Mouse (Mus musculus) liver, adult 2 months (tissue): Measurements from ENCODE around the gene Ptprd.

Experiments used
- CTCF ChIP-seq: fragments of 200-500 bp; IDR thresholded peaks from 2 replicates; pipeline ENCODE4 v1.5.1; 2011; ENCODE audit warnings: low read depth, low read length, control low read depth
- POLR2A ChIP-seq: fragments of 200-500 bp; IDR thresholded peaks from 2 replicates; pipeline ENCODE4 v1.6.1; 2011; ENCODE audit warnings: low read length, control low read depth; ENCODE audit not compliant: insufficient read depth; ENCODE audit errors: extremely low read depth

DNA sequence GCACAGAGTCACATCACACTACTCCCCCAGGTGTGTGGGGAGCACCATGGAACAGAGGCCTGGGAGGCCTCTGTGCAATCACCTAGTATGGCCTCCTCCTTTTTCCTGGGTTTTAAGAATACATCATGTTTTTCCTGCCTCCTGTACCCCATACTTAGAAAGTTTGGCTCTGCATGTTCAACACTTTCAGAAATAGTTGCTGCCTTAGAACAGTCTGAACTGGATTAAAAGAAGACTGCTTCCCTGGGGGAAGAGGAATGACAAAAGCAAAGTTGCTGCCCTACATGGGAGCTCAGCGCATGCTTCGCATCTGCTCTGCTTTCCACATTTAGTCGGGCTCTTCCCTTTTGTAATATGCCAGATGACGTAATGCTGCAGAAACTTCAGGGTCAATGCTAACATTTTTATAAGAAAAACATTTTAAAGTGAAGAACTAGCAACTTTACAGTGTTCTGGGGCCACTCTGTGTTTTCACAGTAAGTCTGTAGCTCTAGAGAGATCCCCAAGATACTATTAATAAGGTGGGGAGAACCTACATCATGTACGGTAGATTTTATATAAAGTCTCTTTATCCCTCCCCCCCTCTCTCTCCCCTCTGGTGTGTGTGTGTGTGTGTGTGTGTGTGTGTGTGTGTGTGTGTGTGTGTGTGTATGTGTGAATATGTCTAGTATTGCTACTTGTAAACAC, 564.2 kb downstream of the Ptprd start:
- no peak for TF ChIP-seq POLR2A
- TF ChIP-seq CTCF, result no peak
